In genomic region chr9:121710584-121710975, GRCm38 (mm10) we compare ENCODE assay signal across 8 mouse cellular contexts. TPM values are rescaled to one million over a fixed set of nuclear protein-coding genes. Genes with fewer than 3 reads are reported as not detected.
A peak's percentile ranks its signal among the peaks of the same experiment; 100 is the strongest.
DNase-seq lines count a peak whose midpoint lies in the region; ATAC-seq lines count a peak whose summit lies in the region.

No protein-coding gene starts in this region.

- DNase-seq in neural tube, embryonic 11.5 days (ENCODE audit: low spot score) = no peak
- no peak for DNase-seq in neural tube, embryonic 10.5 days (ENCODE audit: extremely low spot score, low spot score)
- no peak for DNase-seq in adrenal gland, adult 18-20 months (ENCODE audit: low spot score in 2 of 2)
- DNase-seq in cerebellum, postnatal 25 days = no peak

- H3K27me3 ChIP-seq in neural tube, embryonic 11.5 days (ENCODE audit: control insufficient read depth, insufficient read depth, low read length) = no peaks in the 10 kb centered on the region
- H3K27me3 ChIP-seq in hindbrain, embryonic 12.5 days = 0 out of 2 replicates have a peak, but pooled peaks cover 3% of the 10 kb centered on the region
- H3K27me3 ChIP-seq in lung, embryonic 15.5 days = no peaks in the 10 kb centered on the region
- H3K27me3 ChIP-seq in stomach, embryonic 16.5 days (ENCODE audit: control insufficient read depth, insufficient read depth, low read length) = no peaks in the 10 kb centered on the region

- H3K4me3 ChIP-seq in neural tube, embryonic 11.5 days (ENCODE audit: low read depth, low read length) = peak overlapping the region; percentile 63
- H3K4me3 ChIP-seq in brown adipose tissue, adult 24 weeks (ENCODE audit: insufficient read depth, low read depth, low read length) = peak overlapping the region; percentile 92
- peak overlapping the region; percentile 88 for H3K4me3 ChIP-seq in hindbrain, embryonic 12.5 days
- H3K4me3 ChIP-seq in lung, embryonic 15.5 days = peak overlapping the region; percentile 84
- H3K4me3 ChIP-seq in stomach, embryonic 16.5 days (replicated peaks; ENCODE audit: low read length) = peak overlapping the region; percentile 81

- under 1% methylated on average over 18 of the region's 18 CpGs for WGBS in neural tube, embryonic 11.5 days
- WGBS in hindbrain, embryonic 12.5 days = 0% methylated on average over 18 of the region's 18 CpGs
- WGBS in lung, embryonic 15.5 days = 0% methylated on average over 18 of the region's 18 CpGs
- 0% methylated on average over 18 of the region's 18 CpGs for whole genome bisulfite sequencing in stomach, embryonic 16.5 days

- no peaks in the 10 kb centered on the region for H3K9me3 ChIP-seq in neural tube, embryonic 11.5 days (ENCODE audit: control insufficient read depth, low read length)
- no peaks in the 10 kb centered on the region for H3K9me3 ChIP-seq in hindbrain, embryonic 12.5 days (replicated peaks)
- H3K9me3 ChIP-seq in lung, embryonic 15.5 days = no peaks in the 10 kb centered on the region
- H3K9me3 ChIP-seq in stomach, embryonic 16.5 days (replicated peaks; ENCODE audit: control insufficient read depth, low read length) = no peaks in the 10 kb centered on the region

- H3K27ac ChIP-seq in neural tube, embryonic 11.5 days (ENCODE audit: low read depth, low read length) = peak overlapping the region; percentile 85
- peak overlapping the region; percentile 78 for H3K27ac ChIP-seq in brown adipose tissue, adult 24 weeks (replicated peaks; ENCODE audit: low read depth, low read length)
- H3K27ac ChIP-seq in hindbrain, embryonic 12.5 days = peak overlapping the region; percentile 94
- peak overlapping the region; percentile 94 for H3K27ac ChIP-seq in lung, embryonic 15.5 days
- peak overlapping the region; percentile 96 for H3K27ac ChIP-seq in stomach, embryonic 16.5 days (ENCODE audit: low read length)

- H3K9ac ChIP-seq in neural tube, embryonic 11.5 days (ENCODE audit: low read length) = peak overlapping the region; percentile 77
- H3K9ac ChIP-seq in hindbrain, embryonic 12.5 days = peak overlapping the region; percentile 80
- peak overlapping the region; percentile 91 for H3K9ac ChIP-seq in lung, embryonic 15.5 days
- peak overlapping the region; percentile 97 for H3K9ac ChIP-seq in stomach, embryonic 16.5 days (ENCODE audit: low read length)

- H3K4me2 ChIP-seq in neural tube, embryonic 11.5 days (ENCODE audit: low read depth) = peak overlapping the region; percentile 57
- peak overlapping the region; percentile 78 for H3K4me2 ChIP-seq in hindbrain, embryonic 12.5 days (replicated peaks)
- peak overlapping the region; percentile 61 for H3K4me2 ChIP-seq in lung, embryonic 15.5 days
- H3K4me2 ChIP-seq in stomach, embryonic 16.5 days (ENCODE audit: low read depth, low read length) = peak overlapping the region; percentile 91

- ATAC-seq in neural tube, embryonic 11.5 days (ENCODE audit: insufficient read depth, low FRiP score, low TSS enrichment) = peak; percentile 28; the same call in 1 of the 2 replicates
- ATAC-seq in hindbrain, embryonic 12.5 days (ENCODE audit: low FRiP score) = peak; percentile 59
- ATAC-seq in lung, embryonic 15.5 days (ENCODE audit: borderline replicate concordance, extremely low read depth, low FRiP score, low TSS enrichment) = peak; percentile 19; the same call in 1 of the 2 replicates
- ATAC-seq in stomach, embryonic 16.5 days (ENCODE audit: insufficient read depth, low FRiP score) = peak; percentile 29; the same call in 1 of the 2 replicates

- H3K4me1 ChIP-seq in neural tube, embryonic 11.5 days (ENCODE audit: control insufficient read depth, insufficient read depth, low read length) = peaks cover 10% of the 10 kb centered on the region
- 0 out of 2 replicates have a peak, but pooled peaks cover 2% of the 10 kb centered on the region for H3K4me1 ChIP-seq in brown adipose tissue, adult 24 weeks (ENCODE audit: control insufficient read depth, insufficient read depth, insufficient read length, low read length)
- H3K4me1 ChIP-seq in hindbrain, embryonic 12.5 days = peaks cover 27% of the 10 kb centered on the region
- peaks cover 20% of the 10 kb centered on the region for H3K4me1 ChIP-seq in lung, embryonic 15.5 days
- H3K4me1 ChIP-seq in stomach, embryonic 16.5 days (ENCODE audit: control insufficient read depth, insufficient read depth, low read length) = peaks cover 15% of the 10 kb centered on the region

- no peaks in the 10 kb centered on the region for H3K36me3 ChIP-seq in neural tube, embryonic 11.5 days (ENCODE audit: control insufficient read depth, insufficient read depth, low read length)
- H3K36me3 ChIP-seq in hindbrain, embryonic 12.5 days = peaks cover 12% of the 10 kb centered on the region
- H3K36me3 ChIP-seq in lung, embryonic 15.5 days = peaks cover 13% of the 10 kb centered on the region; the same call in 1 of the 2 replicates
- H3K36me3 ChIP-seq in stomach, embryonic 16.5 days (ENCODE audit: control insufficient read depth, insufficient read depth, low read length) = peaks cover 10% of the 10 kb centered on the region

RNA-seq across cellular contexts. Expression of gene Ss18l2, which starts 0.5 kb away (rescaled TPM):
- 134 and 135 TPM in 2 replicates for polyA plus RNA-seq in neural tube, embryonic 11.5 days (2014; fragmentation: Nextera tagmentation; extraction: Ambion mirVana)
- polyA plus RNA-seq in brown adipose tissue, adult 24 weeks (2012; ENCODE audit: insufficient read depth, insufficient read length, missing spikeins) = 149 and 182 TPM in 2 replicates
- 103 and 130 TPM in 2 replicates for polyA plus RNA-seq in hindbrain, embryonic 12.5 days (2016; fragmentation: Nextera tagmentation; extraction: Ambion mirVana)
- polyA plus RNA-seq in lung, embryonic 15.5 days (2015; fragmentation: Nextera tagmentation; extraction: Ambion mirVana) = 96.0 and 101 TPM in 2 replicates
- 103 and 112 TPM in 2 replicates for polyA plus RNA-seq in stomach, embryonic 16.5 days (2015; fragmentation: Nextera tagmentation; extraction: Ambion mirVana)
- 10 to 100 TPM; 40.8 to 44.5 TPM for total RNA-seq in adrenal gland, adult 18-20 months (2021)

RNA-seq across cellular contexts. Expression of gene Sec22c, which starts 5.3 kb away (rescaled TPM):
- 14.2 and 17.4 TPM in 2 replicates for polyA plus RNA-seq in neural tube, embryonic 11.5 days (2014; fragmentation: Nextera tagmentation; extraction: Ambion mirVana)
- polyA plus RNA-seq in brown adipose tissue, adult 24 weeks (2012; ENCODE audit: insufficient read depth, insufficient read length, missing spikeins) = 2.1 and 2.8 TPM in 2 replicates
- polyA plus RNA-seq in hindbrain, embryonic 12.5 days (2016; fragmentation: Nextera tagmentation; extraction: Ambion mirVana) = 25.9 and 28.7 TPM in 2 replicates
- 9.8 and 10.3 TPM in 2 replicates for polyA plus RNA-seq in lung, embryonic 15.5 days (2015; fragmentation: Nextera tagmentation; extraction: Ambion mirVana)
- polyA plus RNA-seq in stomach, embryonic 16.5 days (2015; fragmentation: Nextera tagmentation; extraction: Ambion mirVana) = 8.8 and 9.4 TPM in 2 replicates
- total RNA-seq in adrenal gland, adult 18-20 months (2021) = 1 to 10 TPM; 4.0 to 4.3 TPM

RNA-seq across cellular contexts. Expression of gene Nktr, which starts 8.4 kb away (rescaled TPM):
- 56.9 and 61.7 TPM in 2 replicates for polyA plus RNA-seq in neural tube, embryonic 11.5 days (2014; fragmentation: Nextera tagmentation; extraction: Ambion mirVana)
- 20.7 and 21.6 TPM in 2 replicates for polyA plus RNA-seq in brown adipose tissue, adult 24 weeks (2012; ENCODE audit: insufficient read depth, insufficient read length, missing spikeins)
- 77.5 and 85.3 TPM in 2 replicates for polyA plus RNA-seq in hindbrain, embryonic 12.5 days (2016; fragmentation: Nextera tagmentation; extraction: Ambion mirVana)
- 57.5 and 60.4 TPM in 2 replicates for polyA plus RNA-seq in lung, embryonic 15.5 days (2015; fragmentation: Nextera tagmentation; extraction: Ambion mirVana)
- polyA plus RNA-seq in stomach, embryonic 16.5 days (2015; fragmentation: Nextera tagmentation; extraction: Ambion mirVana) = 54.7 and 55.6 TPM in 2 replicates
- 10 to 100 TPM; 61.9 to 62.7 TPM for total RNA-seq in adrenal gland, adult 18-20 months (2021)

RNA-seq across cellular contexts. Expression of gene Zfp651, which starts 48.5 kb away (rescaled TPM):
- 6.7 and 7.0 TPM in 2 replicates for polyA plus RNA-seq in neural tube, embryonic 11.5 days (2014; fragmentation: Nextera tagmentation; extraction: Ambion mirVana)
- 8.7 and 10.4 TPM in 2 replicates for polyA plus RNA-seq in brown adipose tissue, adult 24 weeks (2012; ENCODE audit: insufficient read depth, insufficient read length, missing spikeins)
- polyA plus RNA-seq in hindbrain, embryonic 12.5 days (2016; fragmentation: Nextera tagmentation; extraction: Ambion mirVana) = 11.6 and 12.4 TPM in 2 replicates
- 16.7 and 17.7 TPM in 2 replicates for polyA plus RNA-seq in lung, embryonic 15.5 days (2015; fragmentation: Nextera tagmentation; extraction: Ambion mirVana)
- 7.9 and 8.0 TPM in 2 replicates for polyA plus RNA-seq in stomach, embryonic 16.5 days (2015; fragmentation: Nextera tagmentation; extraction: Ambion mirVana)
- total RNA-seq in adrenal gland, adult 18-20 months (2021) = 10 to 100 TPM; 22.8 to 32.5 TPM
